Mouse (Mus musculus) inflammation-experienced regulatory T-cells, adult 6 months (primary cell): ENCODE results near the gene Duoxa1. TPM values are rescaled to one million over a fixed set of nuclear protein-coding genes. Genes with fewer than 3 reads are reported as not detected.
A peak's percentile ranks its signal among the peaks of the same experiment; 100 is the strongest.
"Not testable (repeated sequence)": the region's sequence is repeated elsewhere in the genome, so short reads cannot be mapped to it uniquely, and the experiment has no call there.

ENCODE experiments used
- ATAC-seq: one replicate; pipeline ENCODE4 v1.8.0; 2017
- polyA plus RNA-seq, 3 experiments: library from polyadenylated mRNA; unstranded; fragments of 100-300 nt; shearing (Covaris generic); gene quantifications; one replicate each; pipeline ENCODE4 v1.2.1; 2017

Duoxa1 gene
- not detected for polyA plus RNA-seq

DNA sequence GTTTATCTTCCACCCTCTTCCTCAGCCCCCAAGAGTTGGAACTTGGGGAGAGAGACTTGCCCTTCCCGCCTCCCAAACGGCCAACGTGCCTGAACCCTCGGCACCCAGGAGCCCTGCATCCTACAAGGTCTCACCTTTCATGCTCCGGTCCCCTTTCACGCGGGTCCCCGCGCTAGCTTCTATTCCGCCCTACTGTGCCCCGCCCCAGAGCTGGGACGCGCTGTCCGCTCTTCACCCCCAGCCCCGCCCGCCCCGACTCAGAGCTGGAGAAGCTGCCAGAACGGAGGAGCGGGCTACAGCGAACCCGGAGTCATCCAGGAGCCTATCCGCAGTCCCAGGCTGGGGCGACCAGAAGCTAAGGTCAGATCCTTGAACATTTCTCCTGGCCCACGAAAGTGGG is at the start of gene Duoxa1:
Duoxa1 (minus strand) TSS at position 195 of the 400 bp plus-strand sequence.
- ATAC-seq = no peak

DNA sequence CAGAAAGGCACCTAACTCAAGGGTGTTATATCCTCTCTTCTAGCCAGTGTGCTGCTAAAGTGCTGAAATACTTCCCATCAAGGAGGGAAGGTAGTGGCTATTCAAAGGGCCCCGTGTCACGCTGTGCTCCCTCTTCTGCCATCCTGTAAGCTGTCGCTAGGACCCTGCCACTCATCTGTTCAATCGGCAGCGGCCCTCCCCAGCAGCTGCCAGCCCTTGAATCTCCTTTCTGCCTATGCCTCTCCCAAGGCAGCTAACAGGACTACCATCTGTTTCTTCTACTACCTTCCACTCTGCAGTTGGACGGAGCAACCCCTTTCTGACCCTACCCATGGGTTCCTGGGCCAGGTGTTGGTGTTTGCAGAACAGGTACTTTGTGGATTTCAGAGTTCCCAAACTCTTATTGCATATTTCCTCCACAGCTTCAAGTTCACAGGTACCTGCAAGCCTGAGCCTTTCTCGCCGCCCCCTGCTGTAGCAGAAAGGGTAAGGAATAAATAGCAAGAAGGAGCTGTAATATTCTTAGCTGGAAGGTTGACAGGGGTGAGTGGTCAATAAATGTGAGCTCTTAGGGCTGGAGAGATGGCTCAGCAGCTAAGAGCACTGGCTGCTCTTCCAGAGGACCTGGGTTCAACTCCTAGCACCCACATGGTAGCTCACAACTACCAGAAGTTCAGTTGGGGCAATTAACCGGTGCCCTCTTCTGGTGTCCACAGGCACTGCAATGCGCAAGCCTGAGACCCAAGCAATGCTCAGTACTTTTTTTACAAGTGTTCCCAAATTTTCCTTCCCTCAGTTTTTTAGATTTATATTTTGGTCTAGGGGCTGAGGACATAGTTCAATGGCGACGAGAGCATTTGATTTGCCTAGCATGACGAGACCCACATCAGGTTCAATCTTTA is 49.3 kb upstream of the Duoxa1 start:
- no peak for ATAC-seq

DNA sequence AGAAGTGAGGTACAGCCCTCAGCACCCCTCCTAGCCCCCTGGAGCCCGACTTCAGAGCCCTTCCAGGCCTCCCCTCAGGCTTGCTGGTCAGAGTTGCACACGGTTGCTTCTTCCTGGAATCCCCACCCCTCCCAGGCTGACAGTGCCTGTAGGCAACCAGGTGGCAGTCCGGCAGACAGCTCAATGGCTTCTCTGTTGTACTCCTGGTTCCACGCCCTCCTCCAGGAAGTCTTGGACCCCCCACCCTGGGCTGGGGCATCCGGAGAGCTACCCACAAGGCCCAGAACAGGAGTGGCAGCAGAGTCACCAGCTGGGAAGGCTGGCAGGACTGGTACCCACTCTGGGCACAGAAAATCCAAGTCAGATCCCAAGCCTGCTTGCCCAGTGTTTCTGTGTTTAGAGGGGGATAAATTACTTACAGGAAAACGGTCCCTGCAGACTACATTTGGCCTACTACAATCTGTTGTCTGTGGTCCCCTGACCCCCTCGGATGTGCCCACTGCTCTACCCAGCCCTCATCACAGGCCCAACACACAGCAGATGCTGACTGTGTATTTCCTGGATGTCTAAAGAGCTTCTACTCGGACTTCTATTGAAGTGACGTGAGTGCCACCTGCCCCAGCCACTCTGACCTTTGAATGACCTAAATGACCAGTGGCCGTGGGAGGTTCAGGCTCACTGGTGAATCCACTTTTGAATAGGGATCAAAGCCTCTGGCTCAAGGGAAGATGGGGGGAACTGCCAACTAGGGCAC is 48.5 kb upstream of the Duoxa1 start:
- ATAC-seq = no peak

DNA sequence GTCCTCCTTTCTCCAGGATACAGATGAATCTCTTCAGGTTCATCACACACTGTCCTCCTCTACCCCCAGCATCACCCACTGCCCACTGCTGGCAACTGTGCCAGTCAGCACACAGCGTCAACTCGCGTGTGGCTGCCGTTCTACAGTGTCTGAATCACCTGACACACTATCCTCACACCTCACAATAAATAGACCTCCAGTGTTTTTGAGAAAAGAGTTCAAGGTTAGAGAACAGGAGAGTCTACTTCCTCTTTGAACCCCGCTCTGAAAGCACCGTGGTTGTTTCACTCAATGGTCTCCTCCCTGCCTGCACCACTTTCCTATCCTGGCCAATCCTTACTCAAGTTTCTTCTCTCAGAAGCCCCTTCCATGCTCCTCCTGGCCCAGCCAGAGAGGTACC is 47.7 kb upstream of the Duoxa1 start:
- ATAC-seq = peak; percentile 45

DNA sequence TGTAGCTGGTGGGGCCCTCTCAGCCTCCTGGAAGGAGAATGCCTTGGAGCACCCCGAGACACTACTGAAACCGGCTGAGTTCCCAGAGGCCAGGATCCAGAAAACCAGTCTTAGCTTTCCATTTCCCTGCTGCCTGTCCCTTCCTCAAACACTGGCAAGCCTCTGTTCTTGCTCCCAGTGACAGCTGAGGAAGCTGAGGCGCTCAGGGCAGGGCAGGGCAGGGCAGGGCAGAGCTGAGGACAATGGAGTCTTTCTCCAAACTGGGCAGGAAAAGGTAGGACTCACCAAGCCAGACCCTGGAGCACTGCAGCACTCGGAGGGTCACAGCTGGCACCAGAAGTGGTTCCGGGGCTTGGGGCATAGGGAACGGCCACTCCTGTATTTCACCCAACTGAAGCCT is 46.8 kb upstream of the Duoxa1 start:
- no peak for ATAC-seq

DNA sequence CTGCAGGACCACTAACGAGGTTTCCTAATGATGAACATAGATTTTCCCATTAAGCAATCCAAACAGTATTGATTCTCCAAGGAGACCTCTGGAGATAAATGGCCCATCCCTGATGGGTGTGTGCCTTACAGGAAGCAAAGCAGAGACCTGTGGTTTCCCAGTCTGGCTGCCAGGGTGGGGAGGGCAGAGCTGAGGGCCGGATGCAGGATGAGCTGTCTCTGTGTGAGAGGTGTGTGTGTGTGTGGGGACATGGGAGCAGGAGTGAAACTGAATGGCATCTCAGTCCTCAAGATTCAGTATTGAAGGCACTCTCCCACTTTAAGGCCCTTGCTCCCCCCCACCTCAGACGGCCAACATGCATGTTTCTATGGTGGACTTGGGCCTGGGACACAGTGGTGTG is 42.7 kb upstream of the Duoxa1 start:
- no peak for ATAC-seq

DNA sequence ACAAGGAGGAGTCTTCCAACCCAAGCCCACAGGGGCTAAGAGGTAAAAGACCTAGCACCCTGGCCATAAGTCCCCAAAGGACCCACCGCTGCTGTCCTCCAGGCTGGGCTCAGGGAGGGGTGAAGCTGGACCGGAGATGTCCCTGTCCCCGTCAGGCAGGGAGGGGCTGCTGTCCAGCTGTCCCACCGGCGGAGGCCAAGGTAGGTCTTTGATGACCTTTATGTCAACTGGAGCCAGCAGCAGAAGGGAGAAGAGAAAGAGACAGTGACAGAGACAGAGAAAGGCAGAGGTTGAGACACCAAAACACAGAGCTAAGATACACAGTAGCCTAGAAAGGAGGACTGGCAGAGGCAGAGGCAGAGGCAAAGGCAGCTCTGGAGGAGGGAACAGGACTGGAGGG is 41.9 kb upstream of the Duoxa1 start:
- ATAC-seq = no peak

DNA sequence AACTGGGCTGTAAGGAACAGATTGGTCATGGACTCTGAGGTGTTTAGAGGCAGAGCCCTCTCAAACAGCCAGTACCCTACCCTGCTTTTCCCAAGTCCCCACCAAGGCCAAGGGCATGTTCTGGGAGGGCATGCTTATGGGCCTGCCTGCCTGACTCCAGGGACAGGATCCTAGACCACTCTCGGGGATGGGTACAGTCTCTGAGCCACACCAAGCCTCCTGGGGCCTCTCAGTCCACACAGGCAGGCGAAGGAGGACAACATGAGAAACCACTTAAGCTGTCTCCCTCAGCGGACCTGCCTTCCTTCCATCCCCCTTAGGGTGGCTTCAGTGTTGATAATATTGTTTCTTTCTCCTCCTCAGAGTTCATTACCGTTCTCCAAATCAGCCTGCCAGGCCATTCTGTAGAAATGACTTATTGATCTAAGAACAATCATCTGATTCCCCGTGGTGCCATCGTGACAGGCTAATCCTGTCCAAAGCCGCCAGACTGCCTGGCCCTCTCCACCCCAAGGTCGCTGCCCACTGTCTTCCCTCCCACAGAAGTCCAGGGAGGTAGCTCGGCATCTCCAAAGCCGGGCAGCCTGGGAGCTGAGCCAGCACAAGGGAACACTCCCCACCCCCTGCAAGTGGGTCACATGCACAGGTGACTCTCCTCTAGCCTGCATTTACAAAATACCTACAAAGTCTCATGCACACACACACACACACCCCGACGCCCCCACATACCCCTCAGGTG is 40.8 kb upstream of the Duoxa1 start:
- ATAC-seq = no peak

DNA sequence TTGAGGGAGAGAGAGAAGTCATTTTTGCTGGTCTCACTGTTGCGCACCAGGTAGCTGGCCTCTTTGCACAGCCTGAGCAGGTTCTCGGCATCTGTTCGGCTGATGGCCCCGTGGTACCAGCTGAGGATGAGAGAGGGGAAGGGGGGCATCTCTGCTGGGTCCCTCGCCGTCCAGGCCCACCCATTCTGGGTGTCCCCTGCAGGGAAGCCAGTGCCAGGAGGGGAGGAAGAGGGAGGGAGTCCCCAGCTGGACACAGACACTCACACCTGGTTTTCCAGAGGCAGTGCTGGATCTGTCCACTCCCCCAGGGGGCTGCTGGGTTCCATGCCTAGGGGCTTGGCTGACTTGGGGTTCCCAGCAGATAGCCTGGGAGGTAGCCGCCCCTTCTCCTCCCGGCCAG is 40.2 kb upstream of the Duoxa1 start:
- ATAC-seq = no peak

DNA sequence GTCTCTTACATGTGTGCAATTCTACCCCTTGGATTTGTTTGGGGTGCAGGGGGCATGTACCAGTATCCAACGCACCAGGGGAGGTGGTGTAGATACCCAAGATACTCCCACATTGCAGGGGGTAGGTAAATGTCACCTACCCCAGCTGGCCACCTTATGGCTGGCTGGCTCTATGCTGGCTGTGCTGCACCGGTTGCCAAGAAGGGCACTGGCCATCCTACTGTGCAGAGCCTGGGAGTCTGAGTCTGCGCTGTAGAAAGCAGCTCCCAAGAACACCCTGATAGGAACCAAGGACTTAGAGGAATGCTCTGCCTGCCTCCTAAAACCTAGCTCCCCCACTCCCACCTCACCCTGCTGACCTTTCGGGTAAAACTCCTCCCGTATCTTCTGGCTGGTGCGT is 39.5 kb upstream of the Duoxa1 start:
- no peak for ATAC-seq

DNA sequence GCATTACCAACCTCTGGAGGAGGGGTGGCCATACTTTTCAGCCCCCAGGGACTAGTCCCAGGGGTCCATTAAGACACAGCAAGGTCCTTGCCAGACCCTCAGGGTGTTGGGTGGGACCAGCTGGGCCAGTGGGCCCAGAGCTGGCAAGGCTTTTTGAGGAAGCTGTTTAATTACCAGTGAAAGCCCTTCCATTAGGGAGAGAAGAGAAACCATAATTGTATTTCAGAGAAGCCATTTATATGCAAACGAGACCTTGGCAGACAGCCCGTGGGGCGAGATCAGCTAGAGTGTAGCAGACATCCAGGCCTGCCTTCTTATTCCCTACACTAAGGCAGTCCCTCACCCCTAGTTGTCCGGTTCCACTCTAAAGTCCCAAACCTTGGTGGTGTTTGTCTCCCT is 38.4 kb upstream of the Duoxa1 start:
- no peak for ATAC-seq

DNA sequence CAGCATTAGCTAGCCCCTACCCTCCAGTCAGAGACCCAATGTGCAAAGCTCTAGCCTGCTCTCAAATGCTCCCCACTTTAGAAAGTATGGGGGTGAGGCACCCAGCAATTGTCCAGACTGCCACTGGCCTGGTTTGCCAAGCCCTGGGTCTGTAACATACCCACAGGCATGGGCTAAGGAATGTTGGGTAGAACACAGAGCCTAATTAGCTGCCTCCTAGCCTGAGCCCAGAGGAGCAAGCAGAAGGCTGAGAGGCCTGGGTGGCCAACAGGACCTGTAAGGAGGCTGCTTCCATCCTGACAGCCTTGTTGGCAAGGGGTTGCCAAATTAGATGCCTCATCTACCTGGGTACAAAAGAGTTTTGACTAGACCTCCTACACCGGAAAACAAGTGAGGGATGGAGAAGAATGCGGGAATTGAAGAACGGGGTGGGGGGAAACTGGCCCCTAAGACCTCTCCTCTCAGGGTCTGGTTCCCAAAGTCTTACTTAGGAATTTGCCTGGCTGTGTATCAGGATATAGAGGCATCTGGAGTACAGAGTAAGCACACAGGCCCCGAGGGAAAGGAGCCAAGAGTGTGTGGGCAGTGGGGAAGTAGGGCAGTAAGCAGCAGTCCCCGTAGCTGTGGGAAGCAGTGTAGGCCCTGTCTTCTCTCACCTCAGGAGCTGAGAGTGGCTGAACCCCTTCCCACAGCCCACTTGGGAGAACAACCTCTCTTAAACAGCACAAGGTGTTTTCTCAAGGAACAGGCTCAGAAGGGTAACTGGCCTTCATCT is 37.8 kb upstream of the Duoxa1 start:
- ATAC-seq = no peak

DNA sequence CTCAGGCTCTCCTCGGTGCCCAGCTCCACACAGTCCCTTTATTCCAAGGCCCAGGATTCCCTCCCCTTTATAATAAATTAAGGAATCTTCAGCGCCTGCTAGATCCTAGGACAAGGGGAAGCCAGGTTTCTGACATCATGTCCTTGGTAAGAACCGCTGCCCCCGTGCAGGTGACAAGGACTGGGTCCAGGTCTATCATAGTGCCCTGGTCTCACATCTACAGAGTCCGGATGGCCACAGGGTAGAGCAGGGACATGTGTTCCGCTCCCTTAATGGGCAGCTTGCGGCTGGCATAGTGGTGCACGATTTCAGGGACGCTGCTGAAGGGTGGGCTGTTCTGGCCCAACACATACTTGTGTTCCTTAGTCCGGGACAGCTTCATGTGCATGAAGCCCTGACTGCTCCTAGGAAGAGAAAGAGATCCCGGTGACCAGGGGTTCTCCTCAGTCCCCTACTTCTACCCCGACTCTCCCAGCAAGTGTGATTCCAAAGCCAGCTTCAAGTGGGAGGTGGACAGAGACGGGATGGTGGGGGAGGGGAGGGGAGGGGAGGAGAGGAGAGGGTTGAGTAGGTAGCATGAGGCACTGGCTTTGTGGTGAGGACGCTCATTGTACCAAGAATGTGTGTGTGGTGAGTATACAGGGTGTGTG is 35.7 kb upstream of the Duoxa1 start:
- no peak for ATAC-seq

DNA sequence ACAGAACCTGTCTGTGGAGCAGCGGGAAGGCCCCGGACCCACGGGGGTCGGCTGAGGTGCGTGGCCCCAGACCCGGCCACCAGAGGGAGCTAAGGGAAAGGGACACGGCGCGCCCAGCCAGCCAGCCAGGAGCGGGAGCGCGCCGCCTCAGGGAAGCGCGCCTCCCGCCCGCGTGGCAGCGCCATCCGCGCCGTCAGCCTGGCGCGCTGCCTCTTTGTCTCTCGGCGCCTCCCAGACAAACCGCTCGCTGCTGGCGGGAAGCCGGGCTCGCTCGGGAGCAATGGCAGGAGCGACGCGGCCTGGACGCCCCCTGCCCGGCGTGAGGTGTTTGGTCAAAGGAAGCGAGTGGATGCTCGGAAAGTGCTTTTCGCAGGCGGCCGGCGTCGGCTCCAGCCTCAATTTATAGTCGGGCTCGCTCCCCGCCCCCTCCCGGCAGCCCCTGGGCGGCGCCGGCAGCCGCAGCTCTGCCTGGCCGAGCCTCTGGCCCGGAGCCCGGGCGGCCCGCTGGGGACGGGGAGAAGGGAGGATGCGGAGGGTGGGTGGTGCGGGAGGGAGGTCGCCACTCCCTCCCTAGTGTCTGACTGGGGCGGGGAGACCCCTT is 35.1 kb upstream of the Duoxa1 start:
- ATAC-seq = peak; percentile 87

DNA sequence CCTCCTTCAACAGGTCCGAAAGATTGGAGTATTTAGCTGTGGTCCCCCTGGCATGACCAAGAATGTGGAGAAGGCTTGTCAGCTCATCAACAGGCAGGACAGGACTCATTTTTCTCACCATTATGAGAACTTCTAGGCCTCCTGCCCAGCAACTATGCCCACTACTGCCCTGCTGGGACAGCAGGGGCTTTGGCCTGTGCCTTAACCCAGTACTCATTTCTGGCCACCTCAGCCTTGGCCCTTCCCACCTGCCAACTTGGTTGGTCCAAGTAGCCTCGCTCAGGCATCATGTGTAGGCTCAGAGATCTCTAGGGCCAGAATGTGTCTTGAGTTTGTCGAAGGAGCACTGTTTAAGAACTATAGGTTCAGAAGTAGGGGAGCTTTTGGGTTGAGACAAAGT is 33.7 kb upstream of the Duoxa1 start:
- ATAC-seq = no peak

DNA sequence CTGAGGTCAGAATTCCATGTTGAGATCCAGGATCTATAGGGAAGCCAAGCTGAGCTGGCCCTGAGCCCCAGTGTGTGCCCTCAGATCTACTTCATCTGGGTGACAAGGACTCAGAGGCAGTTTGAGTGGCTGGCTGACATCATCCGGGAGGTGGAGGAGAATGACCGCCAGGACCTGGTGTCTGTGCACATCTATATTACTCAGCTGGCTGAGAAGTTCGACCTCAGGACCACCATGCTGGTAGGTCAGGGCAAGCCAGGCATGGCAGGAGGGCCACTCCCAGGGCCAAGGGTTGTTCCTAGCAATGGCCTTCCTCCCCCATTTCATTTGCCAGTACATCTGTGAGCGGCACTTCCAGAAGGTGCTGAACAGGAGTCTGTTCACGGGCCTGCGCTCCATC is 32.6 kb upstream of the Duoxa1 start:
- not testable (repeated sequence) for ATAC-seq

DNA sequence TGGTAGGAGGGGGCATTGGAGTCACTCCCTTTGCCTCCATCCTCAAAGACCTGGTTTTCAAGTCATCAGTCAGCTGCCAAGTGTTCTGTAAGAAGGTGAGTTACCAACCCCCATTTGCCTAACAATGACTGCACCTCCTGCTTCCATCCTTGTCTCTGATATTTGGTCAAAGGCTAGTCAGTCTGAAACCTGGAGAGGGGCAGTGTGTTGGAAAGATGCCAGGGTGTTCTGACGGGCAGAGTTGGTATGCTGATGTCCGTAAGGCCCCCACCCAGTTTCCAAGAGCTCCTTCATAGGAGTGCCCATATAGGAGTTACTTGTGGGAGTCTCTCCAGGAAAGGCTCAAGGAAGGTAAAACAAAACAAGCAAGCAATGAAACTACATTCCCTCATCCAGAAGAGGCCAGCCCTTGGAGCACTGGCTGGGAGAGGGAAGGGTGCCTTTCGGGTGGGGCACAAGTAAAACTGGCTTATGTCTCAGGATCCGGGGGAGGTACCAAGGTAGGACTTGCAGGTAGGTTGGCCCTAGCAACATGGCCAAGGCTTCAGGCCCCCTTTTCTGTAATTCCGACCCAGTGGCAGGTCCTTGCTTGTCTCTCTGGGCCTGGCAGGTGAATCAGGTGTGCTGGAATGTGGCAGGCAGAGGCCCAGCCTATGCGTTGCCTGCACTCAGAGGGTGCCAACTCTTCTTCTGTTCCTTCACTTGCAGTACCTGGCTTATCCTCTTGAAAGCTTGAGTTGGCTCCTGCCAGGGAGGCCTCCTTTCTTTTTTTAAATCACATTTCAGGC is 31.8 kb upstream of the Duoxa1 start:
- ATAC-seq = no peak

DNA sequence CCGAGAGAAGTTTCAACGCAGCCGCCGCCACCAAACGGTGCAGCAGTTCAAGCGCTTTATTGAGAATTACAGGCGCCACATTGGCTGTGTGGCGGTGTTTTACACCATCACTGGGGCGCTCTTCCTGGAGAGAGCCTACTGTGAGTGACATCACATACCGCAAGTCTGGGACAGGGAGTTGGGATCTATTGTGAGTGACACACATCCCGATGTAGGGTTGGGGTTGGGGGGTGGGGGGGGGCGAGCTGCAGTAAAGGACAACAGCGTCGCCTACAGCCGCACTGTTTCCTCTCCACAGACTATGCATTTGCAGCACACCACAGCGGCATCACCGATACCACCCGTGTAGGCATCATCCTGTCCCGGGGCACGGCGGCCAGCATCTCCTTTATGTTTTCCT is 23.8 kb upstream of the Duoxa1 start:
- ATAC-seq = no peak

DNA sequence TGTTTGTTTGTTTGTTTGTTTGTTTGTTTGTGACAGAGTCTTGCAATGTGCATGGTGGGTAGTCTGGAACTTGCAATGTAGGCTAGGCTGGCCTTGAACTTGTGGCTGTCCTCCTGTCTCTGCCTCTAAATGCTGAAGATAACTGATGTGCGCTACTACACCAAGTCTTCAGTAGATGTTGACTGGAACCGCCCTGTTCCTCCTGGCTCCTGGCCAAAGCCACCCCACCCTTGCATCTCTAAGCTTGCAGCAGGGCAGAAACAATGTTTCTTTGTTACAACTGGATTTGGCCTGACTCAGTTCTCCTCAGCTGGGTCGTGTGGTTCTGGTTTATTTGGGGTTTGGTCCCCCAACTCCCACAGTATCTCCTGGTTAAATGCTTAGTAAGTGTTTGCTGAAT is 20.6 kb upstream of the Duoxa1 start:
- ATAC-seq = no peak

DNA sequence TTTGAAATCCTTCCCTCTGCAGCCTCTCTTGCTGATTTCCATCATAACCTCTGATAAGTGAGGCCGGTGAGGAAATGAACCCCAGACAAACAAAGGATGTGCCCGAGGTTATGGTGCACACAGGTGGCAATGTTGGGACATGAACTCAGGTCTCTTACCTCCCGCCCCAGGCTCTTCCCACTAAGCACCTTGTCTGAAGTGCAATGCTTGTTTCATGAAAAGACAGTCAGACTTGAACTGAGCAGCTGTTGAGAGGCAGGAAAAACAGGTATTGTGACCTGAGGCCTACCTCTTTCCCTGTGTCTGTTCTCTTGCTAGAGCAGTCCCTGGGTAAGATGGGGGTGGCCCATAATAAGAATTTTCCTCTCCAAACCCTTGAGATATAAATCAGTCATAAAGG is 18.7 kb upstream of the Duoxa1 start:
- ATAC-seq = no peak

DNA sequence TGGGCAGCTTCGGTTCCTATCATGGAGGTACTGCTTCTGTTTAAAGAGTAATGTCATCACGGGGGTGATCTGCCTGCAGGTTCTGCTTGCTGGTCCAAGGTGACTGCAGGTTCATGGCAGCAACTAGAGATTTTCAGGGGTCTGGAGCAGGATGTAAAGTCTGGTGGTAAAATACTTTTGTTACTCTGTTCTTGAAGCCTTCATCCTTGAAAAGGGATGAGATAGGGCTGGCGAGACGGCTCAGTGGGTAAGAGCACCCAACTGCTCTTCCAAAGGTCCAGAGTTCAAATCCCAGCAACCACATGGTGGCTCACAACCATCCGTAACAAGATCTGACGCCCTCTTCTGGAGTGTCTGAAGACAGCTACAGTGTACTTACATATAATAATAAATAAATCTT is 16.8 kb upstream of the Duoxa1 start:
- ATAC-seq = not testable (repeated sequence)
